Mouse (Mus musculus) bone marrow, adult 2 months (tissue): ENCODE data around the gene Plxnb1.

Experiments
- CTCF ChIP-seq: fragments of 200-500 bp; IDR thresholded peaks from 2 replicates; pipeline ENCODE4 v1.5.1; 2011; ENCODE audit warnings: low read length, control low read depth; ENCODE audit not compliant: control insufficient read depth, insufficient read depth
- POLR2A ChIP-seq: fragments of 200-500 bp; IDR thresholded peaks from 2 replicates; pipeline ENCODE4 v1.6.1; 2011; ENCODE audit warnings: low read depth, mild to moderate bottlenecking, control low read depth, low read length, borderline replicate concordance; ENCODE audit not compliant: control insufficient read depth

- TF ChIP-seq POLR2A (no peak), CTCF (no peak)
Measured at GRCm38 (mm10) chr9:109122553-109123085, 27.4 kb downstream of the Plxnb1 start.
